Mouse (Mus musculus) midbrain, embryonic 13.5 days (tissue): Measurements from ENCODE around the gene Rabgap1l. TPM values are rescaled to one million over a fixed set of nuclear protein-coding genes. Genes with fewer than 3 reads are reported as not detected.

ENCODE experiments used
- ATAC-seq: fragments of 200-750 bp; cut with Nextera tagmentation; 2 replicates; pipeline ENCODE4 v1.8.0; 2017; ENCODE audit warnings: mild to moderate bottlenecking, moderate TSS enrichment, moderate library complexity
- H3K27ac ChIP-seq: fragments of 300-500 bp; sonication (generic); 2 replicates; pipeline ENCODE4 v1.5.1; 2015; ENCODE audit warnings: inconsistent platforms, mild to moderate bottlenecking, moderate library complexity
- H3K27me3 ChIP-seq: fragments of 300-500 bp; sonication (generic); 2 replicates; pipeline ENCODE4 v1.6.1; 2015; ENCODE audit warnings: mild to moderate bottlenecking, inconsistent platforms
- H3K36me3 ChIP-seq: fragments of 300-500 bp; sonication (generic); 2 replicates; pipeline ENCODE4 v1.6.1; 2015; ENCODE audit warnings: mild to moderate bottlenecking, inconsistent platforms
- H3K4me1 ChIP-seq: fragments of 300-500 bp; sonication (generic); replicated peaks from 2 replicates; pipeline ENCODE4 v1.6.1; 2015; ENCODE audit warnings: inconsistent platforms
- H3K4me2 ChIP-seq: fragments of 300-500 bp; sonication (generic); replicated peaks from 2 replicates; pipeline ENCODE4 v1.6.1; 2015; ENCODE audit warnings: moderate library complexity, mild to moderate bottlenecking, inconsistent platforms
- H3K4me3 ChIP-seq: fragments of 300-500 bp; sonication (generic); replicated peaks from 2 replicates; pipeline ENCODE4 v1.5.1; 2015; ENCODE audit warnings: mild to moderate bottlenecking, inconsistent platforms
- H3K9ac ChIP-seq: fragments of 300-500 bp; sonication (generic); replicated peaks from 2 replicates; pipeline ENCODE4 v1.6.1; 2015; ENCODE audit warnings: mild to moderate bottlenecking, inconsistent platforms
- H3K9me3 ChIP-seq: fragments of 300-500 bp; sonication (generic); 2 replicates; pipeline ENCODE4 v1.6.1; 2016; ENCODE audit warnings: mild to moderate bottlenecking, inconsistent platforms
- WGBS: fragments of 180-500 bp; shearing (Covaris S2); methylation state at CpG from one replicate; pipeline ENCODE4 v1.1.7; 2015; 5-methylcytosine and 5-hydroxymethylcytosine counted together
- polyA plus RNA-seq: library from polyadenylated mRNA; unstranded; fragments of >200 nt; fragmentation: Nextera tagmentation; extraction: Ambion mirVana; gene quantifications from 2 replicates; pipeline ENCODE4 v1.2.1, GENCODE M21; 2015

Gene Rabgap1l
- polyA plus RNA-seq, 1 experiment from 2014 or later, result 25.2 TPM

DNA sequence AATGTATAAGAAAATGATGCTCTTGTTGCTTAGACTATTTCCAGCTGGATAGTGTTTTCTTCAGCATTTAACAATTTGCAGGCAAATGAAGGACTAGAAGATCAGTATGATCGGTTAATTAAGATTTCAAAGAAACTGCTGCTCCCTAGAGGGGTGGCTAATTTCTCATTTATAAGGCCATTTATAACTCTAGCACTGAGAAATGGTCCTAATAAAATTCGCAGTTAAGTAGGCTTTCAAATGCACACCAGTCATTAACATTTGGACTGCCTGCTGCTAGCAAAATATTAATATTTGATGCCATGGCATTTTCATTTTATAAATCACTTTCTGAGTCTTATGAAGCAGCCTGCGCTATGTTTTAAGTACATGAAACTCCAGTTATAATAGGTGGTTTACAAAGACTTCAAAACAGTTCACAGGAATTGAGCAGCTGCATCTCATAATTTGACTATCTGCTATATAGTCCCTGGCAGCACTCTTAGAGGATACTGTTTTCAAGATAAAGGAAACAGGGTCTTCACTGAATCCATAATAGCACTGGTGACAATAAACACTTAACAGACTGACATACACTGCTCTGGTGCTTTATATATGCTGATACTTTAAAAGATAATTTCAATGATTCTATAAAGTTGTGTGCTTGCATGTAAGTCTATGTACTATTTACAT, 296.0 kb downstream of the Rabgap1l start:
- ATAC-seq, result no peak
- Histone ChIP-seq H3K9me3 (no peaks in the 10 kb centered on the region), H3K9ac (no peak overlapping the region), H3K4me2 (no peak overlapping the region), H3K36me3 (no peaks in the 10 kb centered on the region), H3K4me1 (0 out of 2 replicates have a peak, but pooled peaks cover 3% of the 10 kb centered on the region), H3K27ac (no peak overlapping the region), H3K27me3 (no peaks in the 10 kb centered on the region), H3K4me3 (no peak overlapping the region)
- 67% methylated on average over 3 of the region's 3 CpGs for WGBS

DNA sequence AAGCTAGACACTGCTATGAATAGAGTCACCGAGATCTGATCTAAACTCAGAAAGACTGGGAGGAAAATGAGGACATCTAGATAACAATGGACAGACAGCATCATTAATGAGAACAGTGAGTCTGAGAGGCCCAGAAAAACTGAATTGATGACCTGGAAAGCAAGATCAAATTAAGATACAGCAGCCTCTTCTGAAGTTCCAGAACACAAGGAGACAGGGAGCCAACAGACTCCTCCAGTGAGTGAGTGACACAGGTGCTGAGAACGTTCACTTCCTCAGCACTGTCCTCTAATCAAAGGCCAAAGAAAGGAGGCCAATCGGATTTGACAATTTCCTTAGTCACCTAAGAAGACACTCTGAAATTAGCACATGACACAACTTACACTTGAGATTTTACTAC, 307.3 kb downstream of the Rabgap1l start:
- no peak overlapping the region for H3K9ac ChIP-seq
- WGBS, result 59% methylated on average over 3 of the region's 3 CpGs
- H3K4me1 ChIP-seq, result no peaks in the 10 kb centered on the region
- ATAC-seq, result no peak
- no peak overlapping the region for H3K4me2 ChIP-seq
- H3K4me3 ChIP-seq, result no peak overlapping the region
- H3K27me3 ChIP-seq, result no peaks in the 10 kb centered on the region
- no peaks in the 10 kb centered on the region for H3K9me3 ChIP-seq
- H3K36me3 ChIP-seq, result no peaks in the 10 kb centered on the region
- no peak overlapping the region for H3K27ac ChIP-seq

- H3K4me3 ChIP-seq, result no peak overlapping the region
- no peak for ATAC-seq
Measured at GRCm38 (mm10) chr1:160485028-160485427, 308.0 kb downstream of the Rabgap1l start.

GRCm38 (mm10) chr1:160481643-160482042, 311.4 kb downstream of the Rabgap1l start:
- no peak for ATAC-seq
- Histone ChIP-seq H3K4me1 (no peaks in the 10 kb centered on the region), H3K4me3 (no peak overlapping the region), H3K27ac (no peak overlapping the region), H3K36me3 (no peaks in the 10 kb centered on the region), H3K9me3 (no peaks in the 10 kb centered on the region), H3K4me2 (no peak overlapping the region), H3K27me3 (no peaks in the 10 kb centered on the region), H3K9ac (no peak overlapping the region)
- WGBS, result 88% methylated on average over 2 of the region's 2 CpGs

More at GRCm38 (mm10) chr1:160485028-160485427, 308.0 kb downstream of the Rabgap1l start:
- H3K9me3 ChIP-seq, result no peaks in the 10 kb centered on the region
- no peaks in the 10 kb centered on the region for H3K4me1 ChIP-seq
- no peaks in the 10 kb centered on the region for H3K36me3 ChIP-seq
- no peak overlapping the region for H3K9ac ChIP-seq
- H3K27ac ChIP-seq, result no peak overlapping the region
- H3K27me3 ChIP-seq, result no peaks in the 10 kb centered on the region
- 68% methylated on average over 7 of the region's 7 CpGs for WGBS
- H3K4me2 ChIP-seq, result no peak overlapping the region

GRCm38 (mm10) chr1:160467443-160467842, 325.6 kb downstream of the Rabgap1l start:
- ATAC-seq, result no peak
- Histone ChIP-seq H3K9ac (no peak overlapping the region), H3K9me3 (no peaks in the 10 kb centered on the region), H3K27me3 (no peaks in the 10 kb centered on the region), H3K36me3 (no peaks in the 10 kb centered on the region), H3K4me1 (no peaks in the 10 kb centered on the region), H3K4me3 (no peak overlapping the region), H3K27ac (no peak overlapping the region), H3K4me2 (no peak overlapping the region)

- Histone ChIP-seq H3K9ac (no peak overlapping the region), H3K27me3 (no peaks in the 10 kb centered on the region)
Measured at GRCm38 (mm10) chr1:160465186-160465585, 327.8 kb downstream of the Rabgap1l start.

DNA sequence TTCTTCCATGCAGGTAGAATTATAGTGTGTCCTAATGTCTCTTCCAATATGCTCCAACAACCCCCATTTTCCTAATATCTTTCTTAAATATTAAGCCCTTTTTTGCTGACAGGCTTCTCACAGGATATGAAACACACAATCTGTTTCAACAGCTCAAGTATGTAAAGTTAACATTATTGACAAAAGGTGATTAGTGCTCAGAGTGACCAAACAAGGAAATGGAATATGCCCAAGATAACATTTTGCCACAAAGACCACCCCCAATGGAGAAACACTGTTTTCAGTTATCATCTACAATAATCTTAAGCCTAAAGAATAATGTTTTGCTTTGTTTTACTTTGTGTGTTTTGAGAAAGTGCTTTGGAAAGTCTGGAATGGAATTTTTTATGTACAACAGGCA, 328.9 kb downstream of the Rabgap1l start:
- no peak overlapping the region for H3K9ac ChIP-seq
- no peaks in the 10 kb centered on the region for H3K27me3 ChIP-seq
- H3K4me3 ChIP-seq, result no peak overlapping the region
- no peak overlapping the region for H3K4me2 ChIP-seq
- H3K4me1 ChIP-seq, result no peaks in the 10 kb centered on the region
- no peaks in the 10 kb centered on the region for H3K36me3 ChIP-seq
- H3K9me3 ChIP-seq, result no peaks in the 10 kb centered on the region
- no peak overlapping the region for H3K27ac ChIP-seq
- ATAC-seq, result no peak

More at GRCm38 (mm10) chr1:160465186-160465585, 327.8 kb downstream of the Rabgap1l start:
- no peak for ATAC-seq
- Histone ChIP-seq H3K4me1 (no peaks in the 10 kb centered on the region), H3K36me3 (no peaks in the 10 kb centered on the region), H3K4me2 (no peak overlapping the region), H3K9me3 (no peaks in the 10 kb centered on the region), H3K27ac (no peak overlapping the region), H3K4me3 (no peak overlapping the region)

DNA sequence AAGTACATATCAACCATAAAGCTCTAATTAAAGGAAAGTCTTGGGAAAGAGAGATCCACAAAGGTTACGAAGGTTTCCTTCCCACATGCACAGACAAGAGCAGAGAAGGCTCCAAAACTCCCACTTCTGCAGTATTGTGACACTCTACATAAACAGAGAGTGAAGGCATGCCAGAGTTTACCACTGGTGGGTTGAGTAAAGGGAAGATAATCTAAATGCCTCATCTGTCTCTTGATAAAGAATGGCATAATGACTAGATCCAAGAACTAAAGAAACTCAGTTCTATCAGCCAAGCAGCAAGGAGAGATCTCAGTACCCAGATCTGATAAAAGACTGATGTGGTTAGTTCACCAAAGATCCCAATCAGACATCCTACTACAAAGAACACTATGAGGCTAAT, 332.7 kb downstream of the Rabgap1l start:
- Histone ChIP-seq H3K36me3 (no peaks in the 10 kb centered on the region), H3K27ac (no peak overlapping the region), H3K27me3 (no peaks in the 10 kb centered on the region), H3K4me2 (no peak overlapping the region), H3K9ac (no peak overlapping the region), H3K4me3 (no peak overlapping the region), H3K4me1 (no peaks in the 10 kb centered on the region), H3K9me3 (no peaks in the 10 kb centered on the region)
- no peak for ATAC-seq
- WGBS, result 88% methylated on average over 1 of the region's 1 CpGs

- H3K9me3 ChIP-seq, result no peaks in the 10 kb centered on the region
- 78% methylated on average over 2 of the region's 2 CpGs for WGBS
Measured at GRCm38 (mm10) chr1:160451663-160452062, 341.3 kb downstream of the Rabgap1l start.

GRCm38 (mm10) chr1:160448681-160449080, 344.3 kb downstream of the Rabgap1l start:
- H3K9ac ChIP-seq, result no peak overlapping the region
- no peaks in the 10 kb centered on the region for H3K9me3 ChIP-seq
- H3K27ac ChIP-seq, result no peak overlapping the region
- ATAC-seq, result no peak
- no peaks in the 10 kb centered on the region for H3K27me3 ChIP-seq
- H3K4me3 ChIP-seq, result no peak overlapping the region
- H3K36me3 ChIP-seq, result no peaks in the 10 kb centered on the region
- H3K4me1 ChIP-seq, result no peaks in the 10 kb centered on the region
- no peak overlapping the region for H3K4me2 ChIP-seq
- WGBS, result 64% methylated on average over 2 of the region's 2 CpGs

More at GRCm38 (mm10) chr1:160451663-160452062, 341.3 kb downstream of the Rabgap1l start:
- no peak overlapping the region for H3K4me3 ChIP-seq
- no peak overlapping the region for H3K4me2 ChIP-seq
- no peaks in the 10 kb centered on the region for H3K36me3 ChIP-seq
- H3K4me1 ChIP-seq, result no peaks in the 10 kb centered on the region
- H3K27me3 ChIP-seq, result no peaks in the 10 kb centered on the region
- ATAC-seq, result no peak
- no peak overlapping the region for H3K9ac ChIP-seq
- H3K27ac ChIP-seq, result no peak overlapping the region

GRCm38 (mm10) chr1:160446823-160447222, 346.2 kb downstream of the Rabgap1l start:
- Histone ChIP-seq H3K4me2 (no peak overlapping the region), H3K9me3 (no peaks in the 10 kb centered on the region), H3K4me1 (no peaks in the 10 kb centered on the region), H3K9ac (no peak overlapping the region), H3K27me3 (no peaks in the 10 kb centered on the region), H3K36me3 (no peaks in the 10 kb centered on the region), H3K4me3 (no peak overlapping the region), H3K27ac (no peak overlapping the region)
- no peak for ATAC-seq
- WGBS, result 62% methylated on average over 1 of the region's 1 CpGs

GRCm38 (mm10) chr1:160443506-160443905, 349.5 kb downstream of the Rabgap1l start:
- no peak overlapping the region for H3K4me3 ChIP-seq
- no peak overlapping the region for H3K27ac ChIP-seq
- no peak overlapping the region for H3K4me2 ChIP-seq
- 79% methylated on average over 1 of the region's 1 CpGs for WGBS
- no peak overlapping the region for H3K9ac ChIP-seq
- ATAC-seq, result no peak
- no peaks in the 10 kb centered on the region for H3K9me3 ChIP-seq
- H3K27me3 ChIP-seq, result no peaks in the 10 kb centered on the region
- H3K4me1 ChIP-seq, result no peaks in the 10 kb centered on the region
- H3K36me3 ChIP-seq, result no peaks in the 10 kb centered on the region

GRCm38 (mm10) chr1:160441679-160442078, 351.3 kb downstream of the Rabgap1l start:
- Histone ChIP-seq H3K36me3 (no peaks in the 10 kb centered on the region), H3K27me3 (no peaks in the 10 kb centered on the region), H3K27ac (no peak overlapping the region), H3K9ac (no peak overlapping the region), H3K4me2 (no peak overlapping the region), H3K9me3 (no peaks in the 10 kb centered on the region), H3K4me3 (no peak overlapping the region), H3K4me1 (no peaks in the 10 kb centered on the region)
- 77% methylated on average over 2 of the region's 2 CpGs for WGBS
- ATAC-seq, result no peak
